Mouse (Mus musculus): ENCODE data around the gene Phip. TPM values are rescaled to one million over a fixed set of nuclear protein-coding genes. Genes with fewer than 3 reads are reported as not detected.

The Phip gene
- polyA plus RNA-seq, 1 experiment from 2014 or later: 89.0 TPM

DNA sequence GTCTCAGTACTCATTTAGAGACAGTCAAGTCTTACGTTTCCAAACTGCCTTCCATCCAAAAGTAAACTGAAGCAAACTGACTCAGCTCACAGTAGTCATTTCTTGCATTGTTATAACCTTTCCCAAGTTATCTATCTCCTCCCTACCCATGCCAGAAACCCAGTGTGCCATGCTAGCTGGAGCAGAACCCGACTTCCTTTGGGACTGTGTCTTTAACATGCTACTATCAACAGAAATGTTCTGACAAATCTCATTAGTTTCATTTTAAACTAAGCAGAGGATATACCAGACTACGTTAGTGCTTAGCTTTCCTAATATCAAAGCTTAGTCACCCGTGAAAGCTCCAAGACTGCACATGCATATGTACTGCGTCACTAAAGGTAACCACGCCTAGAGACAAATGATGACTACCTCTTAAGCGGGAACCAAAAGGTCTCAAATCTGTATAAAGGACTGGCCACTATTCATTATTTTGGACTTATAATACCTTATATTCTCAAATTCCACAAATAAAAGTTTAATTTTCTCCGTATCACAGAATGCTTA lies 8.2 kb downstream of the Phip start:
- Histone ChIP-seq H3K9me3 (no peaks in the 10 kb centered on the region), H3K36me3 (peaks cover 61% of the 10 kb centered on the region), H3K4me1 (replicated peaks) (peaks cover 12% of the 10 kb centered on the region), H3K4me3 (no peak overlapping the region), H3K27me3 (ENCODE audit: insufficient read depth, poor library complexity, severe bottlenecking) (no peaks in the 10 kb centered on the region), H3K27ac (no peak overlapping the region)
- WGBS: 90% methylated on average over 8 of the region's 8 CpGs
- DNase-seq (ENCODE audit: low spot score): no peak

GRCm38 (mm10) chr9:82963981-82964380 lies 11.3 kb downstream of the Phip start:
- no peak for DNase-seq (ENCODE audit: low spot score)
- no peak overlapping the region for H3K4me3 ChIP-seq
- peaks cover 69% of the 10 kb centered on the region for H3K36me3 ChIP-seq
- no peaks in the 10 kb centered on the region for H3K4me1 ChIP-seq (replicated peaks)
- no peaks in the 10 kb centered on the region for H3K27me3 ChIP-seq (ENCODE audit: insufficient read depth, poor library complexity, severe bottlenecking)
- H3K27ac ChIP-seq: no peak overlapping the region
- no peaks in the 10 kb centered on the region for H3K9me3 ChIP-seq
- WGBS: 95% methylated on average over 4 of the region's 4 CpGs

GRCm38 (mm10) chr9:82961352-82961751 lies 14.0 kb downstream of the Phip start:
- DNase-seq (ENCODE audit: low spot score): no peak
- Histone ChIP-seq H3K4me1 (replicated peaks) (no peaks in the 10 kb centered on the region), H3K36me3 (peaks cover 90% of the 10 kb centered on the region), H3K27me3 (ENCODE audit: insufficient read depth, poor library complexity, severe bottlenecking) (no peaks in the 10 kb centered on the region), H3K27ac (no peak overlapping the region), H3K9me3 (no peaks in the 10 kb centered on the region), H3K4me3 (no peak overlapping the region)
- 92% methylated on average over 2 of the region's 2 CpGs for WGBS

- peaks cover 92% of the 10 kb centered on the region for H3K36me3 ChIP-seq
- H3K4me3 ChIP-seq: no peak overlapping the region
- no peaks in the 10 kb centered on the region for H3K4me1 ChIP-seq (replicated peaks)
- no peaks in the 10 kb centered on the region for H3K27me3 ChIP-seq (ENCODE audit: insufficient read depth, poor library complexity, severe bottlenecking)
- DNase-seq (ENCODE audit: low spot score): no peak
- 82% methylated on average over 4 of the region's 4 CpGs for WGBS
- H3K27ac ChIP-seq: no peak overlapping the region
- no peaks in the 10 kb centered on the region for H3K9me3 ChIP-seq
Observed at GRCm38 (mm10) chr9:82955267-82955666, 20.0 kb downstream of the Phip start.

DNA sequence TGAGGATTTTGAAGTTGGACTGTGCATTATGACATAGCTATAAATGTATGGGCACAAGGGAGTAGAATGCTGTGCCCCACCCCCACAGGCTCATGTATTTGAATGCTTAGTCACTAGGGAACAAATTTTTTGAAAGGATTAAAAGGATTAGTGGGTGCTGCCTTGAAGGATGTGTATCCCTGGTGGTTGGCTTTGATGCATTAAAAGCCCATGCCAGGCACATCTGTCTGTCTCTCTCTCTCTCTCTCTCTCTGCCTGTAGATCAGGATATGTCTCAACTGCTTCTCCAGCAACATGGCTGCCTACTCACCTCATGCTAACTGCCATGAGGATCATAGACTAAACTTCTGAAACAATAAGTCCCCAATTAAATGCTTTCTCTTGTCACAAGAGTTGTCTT lies 23.0 kb downstream of the Phip start:
- no peak overlapping the region for H3K27ac ChIP-seq
- DNase-seq (ENCODE audit: low spot score): no peak
- no peak overlapping the region for H3K4me3 ChIP-seq
- no peaks in the 10 kb centered on the region for H3K27me3 ChIP-seq (ENCODE audit: insufficient read depth, poor library complexity, severe bottlenecking)
- H3K36me3 ChIP-seq: peaks cover 83% of the 10 kb centered on the region
- H3K4me1 ChIP-seq (replicated peaks): no peaks in the 10 kb centered on the region
- no peaks in the 10 kb centered on the region for H3K9me3 ChIP-seq

- no peaks in the 10 kb centered on the region for H3K4me1 ChIP-seq (replicated peaks)
- no peaks in the 10 kb centered on the region for H3K9me3 ChIP-seq
- DNase-seq (ENCODE audit: low spot score): no peak
- peaks cover 80% of the 10 kb centered on the region for H3K36me3 ChIP-seq
- WGBS: 94% methylated on average over 2 of the region's 2 CpGs
- no peak overlapping the region for H3K27ac ChIP-seq
- H3K27me3 ChIP-seq (ENCODE audit: insufficient read depth, poor library complexity, severe bottlenecking): no peaks in the 10 kb centered on the region
- no peak overlapping the region for H3K4me3 ChIP-seq
Observed at GRCm38 (mm10) chr9:82951435-82952004, 23.8 kb downstream of the Phip start.

- no peaks in the 10 kb centered on the region for H3K27me3 ChIP-seq (ENCODE audit: insufficient read depth, poor library complexity, severe bottlenecking)
- no peak for DNase-seq (ENCODE audit: low spot score)
- H3K4me1 ChIP-seq (replicated peaks): no peaks in the 10 kb centered on the region
- no peak overlapping the region for H3K27ac ChIP-seq
- WGBS: 92% methylated on average over 7 of the region's 7 CpGs
- no peak overlapping the region for H3K4me3 ChIP-seq
- H3K36me3 ChIP-seq: peaks cover 98% of the 10 kb centered on the region
- H3K9me3 ChIP-seq: no peaks in the 10 kb centered on the region
Observed at GRCm38 (mm10) chr9:82907246-82907645, 68.1 kb downstream of the Phip start.

DNA sequence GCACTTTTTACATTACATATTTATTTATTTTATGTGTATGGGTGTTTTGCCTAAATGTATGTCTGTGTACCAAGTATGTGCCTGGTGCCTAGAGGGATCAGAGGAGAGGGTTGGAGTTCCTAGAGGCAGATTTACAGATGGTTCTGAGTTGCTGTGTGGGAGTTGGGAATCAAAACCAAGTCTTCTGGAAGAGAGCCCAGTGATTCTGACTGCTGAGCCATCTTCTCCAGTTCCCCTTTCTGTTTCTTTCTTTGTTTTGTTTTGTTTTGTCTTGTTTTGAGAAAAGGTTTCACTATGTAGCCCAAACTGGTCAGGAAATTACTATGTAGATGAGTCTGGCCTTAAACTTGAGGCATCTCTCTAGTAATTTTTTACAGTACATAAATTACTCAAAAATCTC lies 86.7 kb downstream of the Phip start:
- H3K4me1 ChIP-seq (replicated peaks): no peaks in the 10 kb centered on the region
- H3K27me3 ChIP-seq (ENCODE audit: insufficient read depth, poor library complexity, severe bottlenecking): no peaks in the 10 kb centered on the region
- no peaks in the 10 kb centered on the region for H3K9me3 ChIP-seq
- no peak overlapping the region for H3K27ac ChIP-seq
- no peak for DNase-seq (ENCODE audit: low spot score)
- no peak overlapping the region for H3K4me3 ChIP-seq
- peaks cover 98% of the 10 kb centered on the region for H3K36me3 ChIP-seq

- Histone ChIP-seq H3K4me1 (replicated peaks) (no peaks in the 10 kb centered on the region), H3K27ac (no peak overlapping the region), H3K9me3 (no peaks in the 10 kb centered on the region), H3K36me3 (peaks cover 98% of the 10 kb centered on the region), H3K4me3 (no peak overlapping the region), H3K27me3 (ENCODE audit: insufficient read depth, poor library complexity, severe bottlenecking) (no peaks in the 10 kb centered on the region)
- no peak for DNase-seq (ENCODE audit: low spot score)
Observed at GRCm38 (mm10) chr9:82884177-82884576, 91.1 kb downstream of the Phip start.

DNA sequence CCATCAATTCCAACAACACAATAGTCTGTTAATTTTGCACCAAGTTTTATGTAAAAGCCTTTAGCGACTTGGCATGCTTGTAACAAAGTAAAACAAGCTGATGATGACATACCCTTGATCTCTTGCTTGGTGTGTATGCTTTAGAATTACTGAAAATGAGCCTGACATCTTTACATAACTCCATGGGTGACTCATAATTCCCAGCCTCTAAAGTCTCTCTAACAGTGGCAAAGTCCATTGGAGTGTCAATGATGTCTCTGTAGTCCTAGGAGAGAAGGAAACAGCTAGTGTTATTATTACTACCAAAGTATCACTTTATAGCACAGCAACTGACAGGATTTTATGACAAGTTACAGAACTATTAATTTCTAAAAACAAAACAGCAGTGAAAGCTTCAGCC lies 98.2 kb downstream of the Phip start:
- Histone ChIP-seq H3K36me3 (peaks cover 100% of the 10 kb centered on the region), H3K27me3 (ENCODE audit: insufficient read depth, poor library complexity, severe bottlenecking) (no peaks in the 10 kb centered on the region), H3K9me3 (no peaks in the 10 kb centered on the region), H3K27ac (no peak overlapping the region), H3K4me1 (replicated peaks) (no peaks in the 10 kb centered on the region), H3K4me3 (no peak overlapping the region)
- 92% methylated on average over 1 of the region's 1 CpGs for WGBS
- no peak for DNase-seq (ENCODE audit: low spot score)

DNA sequence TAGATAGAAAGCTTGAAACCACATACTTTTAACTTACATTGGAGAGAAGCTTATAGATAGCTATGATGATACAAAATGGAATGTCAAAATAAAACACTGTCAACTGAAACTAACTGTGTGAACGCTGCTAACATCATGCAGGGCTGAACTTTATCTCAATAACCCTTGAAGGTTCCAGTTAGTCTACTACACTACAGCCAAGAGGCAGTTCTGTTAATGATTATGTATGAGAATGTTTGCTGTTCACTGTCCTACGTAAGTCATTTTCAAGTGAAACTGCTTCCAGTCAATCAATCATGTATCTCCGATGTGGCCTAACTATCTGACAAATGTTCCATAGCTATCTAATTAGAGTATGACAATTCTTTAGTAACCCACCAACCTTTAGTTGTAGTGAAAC lies 107.6 kb downstream of the Phip start:
- no peaks in the 10 kb centered on the region for H3K9me3 ChIP-seq
- no peak overlapping the region for H3K4me3 ChIP-seq
- H3K27me3 ChIP-seq (ENCODE audit: insufficient read depth, poor library complexity, severe bottlenecking): no peaks in the 10 kb centered on the region
- H3K4me1 ChIP-seq (replicated peaks): no peaks in the 10 kb centered on the region; the same call in 1 of the 2 replicates
- DNase-seq (ENCODE audit: low spot score): no peak
- peaks cover 66% of the 10 kb centered on the region for H3K36me3 ChIP-seq
- WGBS: 92% methylated on average over 3 of the region's 3 CpGs
- no peak overlapping the region for H3K27ac ChIP-seq

DNA sequence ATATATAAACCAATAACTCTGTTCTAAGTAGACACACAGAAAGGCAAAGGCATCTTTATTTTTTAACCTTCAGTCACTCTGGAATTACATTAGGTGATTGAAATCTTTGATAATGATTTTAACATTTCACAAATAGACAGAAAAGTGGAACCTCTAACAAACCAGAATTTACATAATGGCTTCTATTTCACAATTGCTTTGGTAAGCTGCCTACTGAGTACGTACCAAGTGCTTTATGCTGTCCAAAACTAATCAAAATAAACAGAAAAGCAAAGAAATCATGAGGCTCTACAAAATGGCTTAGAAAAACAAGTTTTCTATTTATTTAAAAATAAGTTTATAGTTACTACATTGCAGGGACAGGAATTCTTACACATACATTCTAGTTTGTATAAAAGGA lies 109.2 kb downstream of the Phip start:
- Histone ChIP-seq H3K36me3 (peaks cover 51% of the 10 kb centered on the region), H3K4me1 (replicated peaks) (no peaks in the 10 kb centered on the region; the same call in 1 of the 2 replicates), H3K27me3 (ENCODE audit: insufficient read depth, poor library complexity, severe bottlenecking) (no peaks in the 10 kb centered on the region), H3K27ac (no peak overlapping the region), H3K4me3 (no peak overlapping the region), H3K9me3 (no peaks in the 10 kb centered on the region)
- no peak for DNase-seq (ENCODE audit: low spot score)
- WGBS: 94% methylated on average over 1 of the region's 1 CpGs

- Histone ChIP-seq H3K27ac (no peak overlapping the region), H3K36me3 (peaks cover 17% of the 10 kb centered on the region), H3K4me1 (replicated peaks) (no peaks in the 10 kb centered on the region; the same call in 1 of the 2 replicates), H3K9me3 (no peaks in the 10 kb centered on the region), H3K4me3 (no peak overlapping the region), H3K27me3 (ENCODE audit: insufficient read depth, poor library complexity, severe bottlenecking) (no peaks in the 10 kb centered on the region)
- WGBS: 90% methylated on average over 3 of the region's 3 CpGs
- DNase-seq (ENCODE audit: low spot score): no peak
Observed at GRCm38 (mm10) chr9:82861775-82862430, 113.4 kb downstream of the Phip start.
